26 mouse cellular contexts compared by ENCODE assay signal in the genomic region with DNA sequence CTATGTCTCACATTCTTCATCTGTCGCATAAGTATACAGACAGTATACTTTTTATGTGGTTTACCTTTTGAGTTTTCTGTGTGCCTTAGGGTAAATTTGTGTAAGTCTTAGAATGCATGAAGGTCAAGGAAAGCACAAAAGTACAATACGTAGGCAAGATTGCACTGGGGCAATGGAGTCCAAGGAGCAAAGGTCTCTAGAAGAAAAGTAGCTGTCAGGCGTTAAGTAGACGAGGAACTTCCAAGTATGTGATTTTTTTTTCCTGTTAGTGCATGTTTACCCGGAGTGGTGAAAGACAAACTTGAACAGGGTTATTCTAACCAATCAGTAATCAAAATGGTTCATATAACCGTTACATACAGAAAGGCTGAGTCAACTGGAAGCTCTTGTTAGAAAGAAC.
"Had no signal": no experiment of that assay in that cellular context is flagged by ENCODE, and none has a peak within 500 bp of the region (broad histone marks: within the 10 kb centered on the region; RNA-seq: fewer than 3 reads in every experiment).

No protein-coding gene starts in this region.

- H3K27ac ChIP-seq: gastrocnemius, adult 2 months; heart, embryonic 10.5 days; hindbrain, embryonic 10.5 days; hindbrain, embryonic 12.5 days; hindbrain, embryonic 14.5 days; intestine, embryonic 15.5 days; layer of hippocampus, adult 2 months; left cerebral cortex, adult 2 months; limb, embryonic 10.5 days; limb, embryonic 12.5 days; liver, embryonic 13.5 days; liver, embryonic 15.5 days had no signal

- H3K9me3 ChIP-seq: heart, embryonic 10.5 days; hindbrain, embryonic 10.5 days; hindbrain, embryonic 12.5 days; intestine, embryonic 15.5 days; limb, embryonic 10.5 days; liver, embryonic 13.5 days; liver, embryonic 15.5 days had no signal

- H3K36me3 ChIP-seq: heart, embryonic 10.5 days; heart, embryonic 12.5 days; hindbrain, embryonic 10.5 days; hindbrain, embryonic 12.5 days; intestine, embryonic 15.5 days; limb, embryonic 10.5 days; limb, embryonic 12.5 days; liver, embryonic 13.5 days; liver, embryonic 15.5 days had no signal

- H3K4me3 ChIP-seq: gastrocnemius, adult 2 months; heart, embryonic 10.5 days; heart, embryonic 12.5 days; hindbrain, embryonic 10.5 days; hindbrain, embryonic 12.5 days; intestine, embryonic 15.5 days; layer of hippocampus, adult 2 months; left cerebral cortex, adult 2 months; limb, embryonic 10.5 days; limb, embryonic 12.5 days; liver, embryonic 13.5 days; liver, embryonic 15.5 days had no signal

- H3K4me1 ChIP-seq: heart, embryonic 10.5 days; heart, embryonic 12.5 days; hindbrain, embryonic 10.5 days; hindbrain, embryonic 12.5 days; intestine, embryonic 15.5 days; limb, embryonic 10.5 days; limb, embryonic 12.5 days had no signal

- H3K9ac ChIP-seq: forebrain, postnatal 0 days; heart, embryonic 12.5 days; hindbrain, embryonic 12.5 days; hindbrain, embryonic 14.5 days; intestine, embryonic 15.5 days; limb, embryonic 12.5 days; liver, embryonic 13.5 days; liver, embryonic 15.5 days; liver, postnatal 0 days had no signal

- ATAC-seq: forebrain, postnatal 0 days; hindbrain, embryonic 16.5 days; inflammation-experienced regulatory T-cells, adult 6 months; intestine, embryonic 15.5 days; intestine, postnatal 0 days; liver, postnatal 0 days had no signal

- H3K4me2 ChIP-seq: heart, embryonic 12.5 days; hindbrain, embryonic 12.5 days; hindbrain, embryonic 14.5 days; intestine, embryonic 15.5 days; limb, embryonic 12.5 days; liver, embryonic 11.5 days; liver, embryonic 13.5 days; liver, embryonic 15.5 days had no signal

- H3K27me3 ChIP-seq: heart, embryonic 12.5 days; hindbrain, embryonic 12.5 days; intestine, embryonic 15.5 days; limb, embryonic 12.5 days; liver, embryonic 13.5 days; liver, embryonic 15.5 days had no signal

- DNase-seq: forebrain, postnatal 0 days; gastrocnemius, adult 2 months; gastrocnemius, postnatal 10 days; gastrocnemius, postnatal 25 days; heart, adult 18-20 months; heart, postnatal 10 days; heart, postnatal 4 days; kidney, postnatal 4 days; liver; liver, embryonic 13.5 days; liver, postnatal 0 days had no signal
